Mouse (Mus musculus): ENCODE data around the gene Slc38a2. TPM values are rescaled to one million over a fixed set of nuclear protein-coding genes. Genes with fewer than 3 reads are reported as not detected.

The Slc38a2 gene
- polyA plus RNA-seq, 1 experiment, result 71.7 TPM

GRCm38 (mm10) chr15:96722228-96722627 lies 22.7 kb upstream of the Slc38a2 start:
- DNase-seq (ENCODE audit: extremely low spot score in 1 of 2, low spot score in 1 of 2), result no peak

GRCm38 (mm10) chr15:96720146-96720545 lies 20.6 kb upstream of the Slc38a2 start:
- no peak for DNase-seq (ENCODE audit: extremely low spot score in 1 of 2, low spot score in 1 of 2)

- no peak for DNase-seq (ENCODE audit: extremely low spot score in 1 of 2, low spot score in 1 of 2)
Observed at GRCm38 (mm10) chr15:96718466-96718865, 18.9 kb upstream of the Slc38a2 start.

GRCm38 (mm10) chr15:96717181-96717580 lies 17.7 kb upstream of the Slc38a2 start:
- no peak for DNase-seq (ENCODE audit: extremely low spot score in 1 of 2, low spot score in 1 of 2)

- no peak for DNase-seq (ENCODE audit: extremely low spot score in 1 of 2, low spot score in 1 of 2)
Observed at GRCm38 (mm10) chr15:96716371-96716770, 16.8 kb upstream of the Slc38a2 start.

GRCm38 (mm10) chr15:96715692-96716080 lies 16.2 kb upstream of the Slc38a2 start:
- DNase-seq (ENCODE audit: extremely low spot score in 1 of 2, low spot score in 1 of 2), result no peak

GRCm38 (mm10) chr15:96715079-96715691 lies 15.7 kb upstream of the Slc38a2 start:
- DNase-seq (ENCODE audit: extremely low spot score in 1 of 2, low spot score in 1 of 2), result no peak

- no peak for DNase-seq (ENCODE audit: extremely low spot score in 1 of 2, low spot score in 1 of 2)
Observed at GRCm38 (mm10) chr15:96714676-96715016, 15.1 kb upstream of the Slc38a2 start.

GRCm38 (mm10) chr15:96713758-96714675 lies 14.5 kb upstream of the Slc38a2 start:
- DNase-seq (ENCODE audit: extremely low spot score in 1 of 2, low spot score in 1 of 2), result no peak

GRCm38 (mm10) chr15:96712338-96712737 lies 12.8 kb upstream of the Slc38a2 start:
- DNase-seq (ENCODE audit: extremely low spot score in 1 of 2, low spot score in 1 of 2), result no peak

- no peak for DNase-seq (ENCODE audit: extremely low spot score in 1 of 2, low spot score in 1 of 2)
Observed at GRCm38 (mm10) chr15:96711664-96712063, 12.1 kb upstream of the Slc38a2 start.

- DNase-seq (ENCODE audit: extremely low spot score in 1 of 2, low spot score in 1 of 2), result no peak
Observed at GRCm38 (mm10) chr15:96710352-96711114, 11.0 kb upstream of the Slc38a2 start.

- peak; percentile 95 to 99 for DNase-seq (ENCODE audit: extremely low spot score in 1 of 2, low spot score in 1 of 2)
Observed at GRCm38 (mm10) chr15:96709491-96710351, 10.2 kb upstream of the Slc38a2 start.

- DNase-seq (ENCODE audit: extremely low spot score in 1 of 2, low spot score in 1 of 2), result no peak
Observed at GRCm38 (mm10) chr15:96708976-96709490, 9.5 kb upstream of the Slc38a2 start.

GRCm38 (mm10) chr15:96708428-96708827 lies 8.9 kb upstream of the Slc38a2 start:
- no peak for DNase-seq (ENCODE audit: extremely low spot score in 1 of 2, low spot score in 1 of 2)

- no peak for DNase-seq (ENCODE audit: extremely low spot score in 1 of 2, low spot score in 1 of 2)
Observed at GRCm38 (mm10) chr15:96707936-96708335, 8.4 kb upstream of the Slc38a2 start.

- no peak for DNase-seq (ENCODE audit: extremely low spot score in 1 of 2, low spot score in 1 of 2)
Observed at GRCm38 (mm10) chr15:96702466-96703031, 3.0 kb upstream of the Slc38a2 start.

- DNase-seq (ENCODE audit: extremely low spot score in 1 of 2, low spot score in 1 of 2), result no peak
Observed at GRCm38 (mm10) chr15:96700766-96701165, 1.2 kb upstream of the Slc38a2 start.

- peak; percentile 53 to 83 for DNase-seq (ENCODE audit: extremely low spot score in 1 of 2, low spot score in 1 of 2)
Observed at GRCm38 (mm10) chr15:96698658-96699448, 677 bp downstream of the Slc38a2 start.
